Mouse (Mus musculus) testis, adult 2 months (tissue): ENCODE results near the gene Tada2b.

Experiments
- CTCF ChIP-seq: fragments of 200-500 bp; IDR thresholded peaks from 2 replicates; pipeline ENCODE4 v1.5.1; 2012; ENCODE audit warnings: low read depth, mild to moderate bottlenecking, inconsistent platforms, low read length, moderate library complexity; ENCODE audit not compliant: control insufficient read depth, insufficient read depth, insufficient replicate concordance
- POLR2A ChIP-seq: fragments of 200-500 bp; IDR thresholded peaks from 2 replicates; pipeline ENCODE4 v1.6.1; 2012; ENCODE audit warnings: low read depth, mild to moderate bottlenecking, inconsistent platforms, low read length, moderate library complexity; ENCODE audit not compliant: control insufficient read depth

- TF ChIP-seq CTCF (no peak), POLR2A (peak; percentile 3; the same call in 1 of the 2 replicates)
Measured at GRCm38 (mm10) chr5:36485306-36485705, 1.2 kb upstream of the Tada2b start.
